Mouse (Mus musculus) T-cell, adult 2 months (primary cell): Measurements from ENCODE around the gene Dusp11.
A peak's percentile ranks its signal among the peaks of the same experiment; 100 is the strongest.
"Not testable (repeated sequence)": the region's sequence is repeated elsewhere in the genome, so short reads cannot be mapped to it uniquely, and the experiment has no call there.

ENCODE experiments used
- DNase-seq: peaks from one replicate; pipeline ENCODE4 v3.0.0; 2022; ENCODE audit warnings: low spot score

The Dusp11 gene

GRCm38 (mm10) chr6:85935646-85936045 lies 25.8 kb downstream of the Dusp11 start:
- DNase-seq, result no peak

DNA sequence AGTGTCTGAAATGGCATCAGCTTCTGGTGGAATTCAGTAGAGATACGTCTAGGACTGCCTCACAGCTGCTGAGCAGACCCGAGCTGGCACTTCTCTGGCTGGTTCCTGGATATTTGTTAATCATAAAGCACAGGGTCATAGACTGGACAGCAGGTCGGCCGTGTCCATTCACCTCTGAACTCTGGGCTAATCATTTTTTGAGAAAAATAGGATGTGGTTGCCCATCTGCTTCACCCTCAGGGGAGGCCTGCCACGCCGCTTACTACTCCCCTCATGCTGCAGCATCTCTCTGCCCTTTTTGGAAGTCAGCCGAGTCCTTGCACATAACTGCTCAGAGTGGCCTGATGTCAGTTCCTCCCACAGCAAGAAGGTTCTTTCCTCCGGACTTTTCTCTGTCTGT lies 27.4 kb downstream of the Dusp11 start:
- no peak for DNase-seq

- DNase-seq, result no peak
Measured at GRCm38 (mm10) chr6:85929312-85929711, 32.2 kb downstream of the Dusp11 start.

GRCm38 (mm10) chr6:85927476-85928464 lies 33.7 kb downstream of the Dusp11 start:
- DNase-seq, result no peak

GRCm38 (mm10) chr6:85926709-85927108 lies 34.8 kb downstream of the Dusp11 start:
- DNase-seq, result no peak

- DNase-seq, result no peak
Measured at GRCm38 (mm10) chr6:85923643-85924042, 37.8 kb downstream of the Dusp11 start.

- no peak for DNase-seq
Measured at GRCm38 (mm10) chr6:85919401-85919800, 42.1 kb downstream of the Dusp11 start.

- DNase-seq, result not testable (repeated sequence)
Measured at GRCm38 (mm10) chr6:85918341-85918740, 43.1 kb downstream of the Dusp11 start.

GRCm38 (mm10) chr6:85916596-85916995 lies 44.9 kb downstream of the Dusp11 start:
- no peak for DNase-seq

DNA sequence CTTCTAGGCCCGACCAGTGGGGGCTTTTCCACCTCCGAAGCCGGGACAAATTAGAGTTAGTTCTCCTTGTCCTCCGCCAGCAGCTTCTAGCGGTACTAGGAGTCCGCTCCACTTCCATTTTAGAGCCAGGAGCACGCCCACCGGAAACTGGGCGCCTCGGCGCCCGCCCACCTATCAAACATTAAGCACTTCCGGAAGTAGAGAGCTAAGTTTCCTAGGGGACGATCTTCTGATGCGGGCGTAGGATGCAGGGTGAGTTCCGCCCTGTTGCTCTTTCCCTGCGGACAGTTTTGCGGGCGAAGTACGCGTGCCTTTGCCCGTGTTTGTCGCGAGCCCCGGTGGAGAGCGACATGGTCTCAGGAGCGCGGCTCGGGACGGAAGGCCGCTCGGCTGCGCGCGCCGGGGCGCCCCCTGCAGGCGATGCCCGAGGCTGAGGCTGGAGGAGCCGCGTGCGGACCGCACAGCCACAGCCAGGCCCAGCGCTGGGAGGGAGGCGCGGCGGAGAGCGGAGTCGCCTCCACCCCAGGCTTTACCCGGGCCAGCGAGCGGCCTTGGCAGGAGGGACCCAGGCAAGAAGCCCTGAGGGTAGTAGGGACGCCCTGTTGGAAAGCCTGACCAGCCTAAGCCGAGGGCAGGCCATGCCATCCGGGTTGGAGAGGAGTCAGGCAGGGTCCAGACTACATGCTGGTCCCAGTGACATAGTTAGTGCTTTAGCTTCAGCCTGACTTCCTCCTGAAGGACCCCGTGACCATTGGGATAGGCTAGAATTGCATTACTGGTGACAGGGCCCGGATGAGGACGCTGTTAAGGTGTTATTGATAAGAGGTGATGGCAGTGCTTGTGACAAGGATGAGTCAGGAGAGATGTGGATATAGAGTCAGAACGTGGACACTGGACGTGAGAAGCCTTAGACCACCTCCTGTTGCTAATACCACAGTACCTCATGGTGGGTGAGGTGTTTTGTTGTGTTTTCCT lies 45.6 kb downstream of the Dusp11 start, which contains the start of gene Nat8f1:
Gene Nat8f1, minus strand, starts transcription at position 149 of the 975 bp plus-strand sequence.
- DNase-seq, result peak; percentile 89

DNA sequence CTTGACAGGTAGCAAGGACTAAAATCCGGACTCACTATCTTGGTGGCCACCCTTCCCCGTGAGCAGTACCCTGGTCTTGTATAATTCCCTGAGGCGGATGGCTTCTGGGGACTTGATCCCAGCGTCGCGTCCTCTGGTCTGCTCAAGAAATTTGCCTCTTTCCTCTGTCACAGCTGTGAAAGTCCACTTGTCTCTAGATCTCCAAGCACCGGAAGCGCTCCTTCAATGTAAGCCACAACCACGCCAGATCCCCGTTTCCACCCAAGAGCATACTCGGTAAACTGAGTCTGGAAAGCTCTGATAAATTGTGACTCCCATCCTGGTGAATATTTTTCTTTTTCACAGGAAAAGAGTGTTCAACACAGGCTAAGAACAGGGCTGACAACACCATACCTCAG lies 46.3 kb downstream of the Dusp11 start:
- DNase-seq, result no peak

- no peak for DNase-seq
Measured at GRCm38 (mm10) chr6:85911587-85911986, 49.9 kb downstream of the Dusp11 start, which contains the start of gene Tprkb. TSS of gene Tprkb (plus strand) at chr6:85911865.

DNA sequence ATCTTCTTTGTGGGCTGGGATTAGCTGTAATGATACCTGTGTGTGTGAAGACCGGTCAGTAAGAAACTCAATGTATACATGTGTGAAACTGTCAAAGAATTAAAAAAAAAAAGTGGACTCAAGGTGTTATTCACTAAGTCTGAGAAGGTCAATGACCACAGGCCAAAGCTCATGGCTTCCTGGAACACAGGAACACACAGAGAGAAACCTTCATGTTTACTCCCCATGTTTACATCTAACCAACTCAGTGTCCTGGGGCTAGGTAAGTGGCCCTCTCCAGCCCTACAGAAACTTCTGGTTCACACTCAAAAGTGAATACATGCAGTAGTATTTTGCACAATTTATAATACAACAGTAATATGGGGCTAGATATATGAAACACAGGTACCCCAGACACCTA lies 51.8 kb downstream of the Dusp11 start:
- no peak for DNase-seq

- DNase-seq, result no peak
Measured at GRCm38 (mm10) chr6:85908341-85908740, 53.1 kb downstream of the Dusp11 start.

GRCm38 (mm10) chr6:85906911-85907351 lies 54.5 kb downstream of the Dusp11 start:
- DNase-seq, result not testable (repeated sequence)

GRCm38 (mm10) chr6:85904642-85905061 lies 56.8 kb downstream of the Dusp11 start, which contains the start of gene Nat8f4:
TSS of gene Nat8f4 (minus strand) at chr6:85904884.
- peak; percentile 83 for DNase-seq

GRCm38 (mm10) chr6:85902303-85902702 lies 59.2 kb downstream of the Dusp11 start:
- no peak for DNase-seq

GRCm38 (mm10) chr6:85898596-85899475 lies 62.6 kb downstream of the Dusp11 start:
- DNase-seq, result not testable (repeated sequence)

GRCm38 (mm10) chr6:85895061-85895648 lies 66.3 kb downstream of the Dusp11 start:
- DNase-seq, result not testable (repeated sequence)
